Mouse (Mus musculus): ENCODE measurements at regions not wholly inside any gene's neighbourhood (a gene's known extent, or its start where the extent isn't known, plus 50 kb on each side); places are given as distances from the start of the nearest gene placed in this dataset.
A peak's percentile ranks its signal among the peaks of the same experiment; 100 is the strongest.

DNA sequence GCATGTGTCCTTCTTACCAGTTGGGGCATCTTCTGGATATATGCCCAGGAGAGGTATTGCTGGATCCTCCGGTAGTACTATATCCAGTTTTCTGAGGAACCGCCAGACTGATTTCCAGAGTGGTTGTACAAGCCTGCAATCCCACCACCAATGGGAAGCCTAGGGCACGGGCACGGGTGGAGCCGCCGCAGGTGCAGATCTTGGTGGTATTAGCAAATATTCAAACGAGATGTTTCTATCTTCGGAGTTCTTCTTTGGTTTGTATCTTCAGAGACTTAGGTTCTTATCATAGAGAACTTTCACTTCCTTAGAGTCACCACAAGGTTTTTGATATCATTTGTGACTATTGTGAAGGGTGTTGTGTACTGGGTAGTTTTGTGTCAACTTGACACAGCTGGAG is 103.1 kb downstream of the Btbd35f12 start:
- DNase-seq: peak; percentile 37
